Mouse (Mus musculus) liver, embryonic 14.5 days (tissue): Measurements from ENCODE around the gene Clip2.
"Not testable (repeated sequence)": the region's sequence is repeated elsewhere in the genome, so short reads cannot be mapped to it uniquely, and the experiment has no call there.

ENCODE experiments used
- CTCF ChIP-seq: IDR thresholded peaks from 2 replicates; pipeline ENCODE4 v1.5.1; 2016; ENCODE audit warnings: antibody characterized with exemption, low read depth, control low read depth
- EP300 ChIP-seq: IDR thresholded peaks from 2 replicates; pipeline ENCODE4 v1.6.1; 2016; ENCODE audit warnings: antibody characterized with exemption, low read depth

DNA sequence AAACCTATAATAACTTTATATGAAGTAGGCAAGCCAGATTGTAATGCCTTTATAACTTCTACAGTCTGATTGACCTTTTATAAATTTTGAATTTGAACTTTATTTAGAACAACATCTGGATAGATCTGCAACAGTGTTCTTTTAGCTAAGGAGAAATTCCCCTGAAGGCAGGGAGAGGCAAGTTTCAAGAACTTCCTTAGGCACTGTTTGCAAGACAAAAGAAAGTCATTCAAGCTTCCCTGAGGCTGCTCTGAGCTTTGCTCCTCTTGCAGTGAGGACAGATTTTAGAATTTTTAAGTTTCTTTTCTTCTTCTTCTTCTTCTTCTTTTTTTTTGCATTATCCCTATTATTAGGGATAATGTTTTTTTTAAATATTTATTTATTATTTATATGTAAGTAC lies 73.3 kb downstream of the Clip2 start:
- not testable (repeated sequence) for TF ChIP-seq CTCF, EP300
